Mouse (Mus musculus) G1E-ER4 (cell line): ENCODE data around the gene Brf1. TPM values are rescaled to one million over a fixed set of nuclear protein-coding genes. Genes with fewer than 3 reads are reported as not detected.

Source experiments
- GATA1 ChIP-seq: IDR thresholded peaks from one replicate; pipeline ENCODE4 v1.8.0; 2012; ENCODE audit warnings: low read length, inconsistent platforms
- polyA plus RNA-seq: library from polyadenylated mRNA; stranded (reverse); fragments of >175 nt; gene quantifications from 2 replicates; pipeline ENCODE4 v1.2.3, GENCODE M21; 2012

Gene Brf1
- polyA plus RNA-seq, 1 experiment = 40.2 TPM

DNA sequence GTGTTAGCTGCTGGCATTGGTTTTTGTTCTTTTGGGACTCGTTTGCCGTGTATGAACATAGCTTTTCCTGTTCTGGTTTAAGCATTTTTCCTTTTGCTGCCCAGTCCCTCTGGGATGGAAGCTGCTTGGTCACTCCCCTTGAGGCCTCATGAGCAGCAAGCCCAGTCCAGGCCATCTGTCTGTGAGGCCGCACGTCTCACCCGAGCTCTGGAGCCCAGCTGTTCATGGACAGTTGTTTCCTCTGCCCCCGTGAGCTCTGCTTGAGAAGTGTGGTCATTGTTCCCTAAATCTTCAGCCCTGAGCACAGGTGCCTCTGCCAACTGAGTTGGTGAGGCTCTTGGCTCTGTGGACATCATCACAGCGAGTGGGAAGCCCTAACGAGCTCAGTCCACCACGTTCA lies 28.4 kb upstream of the Brf1 start:
- TF ChIP-seq GATA1 = no peak

DNA sequence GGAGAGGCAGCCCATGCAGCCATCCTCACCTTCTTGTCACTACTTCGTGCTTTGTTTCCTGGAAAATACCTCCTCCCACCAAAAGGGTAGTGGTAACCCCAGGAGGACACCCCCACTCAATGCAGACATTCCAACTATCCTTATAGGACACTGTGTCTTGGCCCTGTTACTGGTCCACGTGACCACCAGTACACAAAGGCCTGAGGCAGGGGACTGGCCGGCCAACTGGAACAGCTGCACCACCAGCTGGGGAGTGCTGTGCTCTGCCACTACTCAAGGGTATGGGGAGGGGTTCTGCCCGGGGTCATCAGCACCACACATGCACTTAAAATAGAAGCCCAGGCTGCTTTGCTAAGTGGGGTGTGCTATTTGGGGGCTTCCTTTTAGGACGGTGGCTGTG lies 27.6 kb upstream of the Brf1 start:
- TF ChIP-seq GATA1 = no peak

DNA sequence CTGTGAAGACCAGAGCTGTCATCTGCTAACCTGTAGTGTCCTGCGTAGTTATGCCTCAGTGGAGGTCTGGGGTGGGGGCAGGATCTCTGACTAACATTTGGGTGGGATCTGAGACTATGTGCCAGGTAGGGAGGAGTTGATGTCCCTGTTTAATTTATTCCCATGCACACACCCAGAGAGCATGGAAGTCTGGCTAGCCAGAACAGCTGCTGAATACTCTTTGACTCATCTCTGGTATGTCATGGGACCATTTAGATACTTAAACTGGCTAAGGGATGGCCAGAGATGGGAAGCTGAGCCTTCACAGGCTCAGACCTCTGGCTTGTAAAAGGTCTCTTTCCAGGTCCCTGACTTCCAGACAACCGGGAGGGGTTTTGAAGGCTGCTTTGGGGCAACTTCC lies 27.0 kb upstream of the Brf1 start:
- no peak for TF ChIP-seq GATA1

DNA sequence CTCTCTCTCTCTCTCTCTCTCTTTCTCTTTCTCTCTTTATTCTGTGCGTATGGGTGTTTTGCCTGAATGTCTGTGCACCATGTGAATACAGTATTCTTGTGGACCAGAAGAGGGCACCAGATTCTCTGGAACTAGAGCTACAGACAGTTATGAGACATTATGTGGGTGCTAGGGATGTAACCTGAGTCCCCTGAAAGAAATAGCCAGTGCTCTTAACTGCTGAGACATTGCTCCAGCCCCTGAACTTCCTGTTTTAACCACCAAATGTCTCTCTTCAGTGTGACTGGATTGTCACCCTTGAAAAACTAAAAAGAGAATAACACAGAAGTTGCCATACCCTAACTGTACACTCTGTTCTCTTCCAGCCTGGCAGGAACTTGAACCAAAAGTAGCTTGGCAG lies 26.1 kb upstream of the Brf1 start:
- no peak for TF ChIP-seq GATA1

DNA sequence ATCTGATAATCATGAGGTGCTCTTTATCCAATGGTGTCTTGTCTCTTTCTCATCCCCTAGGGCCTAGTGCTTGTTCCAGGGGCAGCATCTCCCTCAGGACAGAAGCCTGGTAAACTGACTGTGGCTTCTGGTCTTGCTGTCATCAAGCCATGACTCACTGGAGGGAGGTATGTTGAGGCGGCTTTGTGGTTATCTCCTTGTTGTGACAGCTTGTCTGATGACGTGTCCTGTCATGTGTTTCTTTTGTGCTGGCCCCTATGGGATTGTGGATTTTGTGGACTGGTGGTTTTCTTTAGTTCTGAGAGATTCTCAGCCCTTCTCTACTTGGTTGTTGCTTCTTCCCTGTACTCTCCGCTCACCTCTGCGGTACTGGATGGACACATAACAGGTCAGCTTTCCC lies 22.6 kb upstream of the Brf1 start:
- no peak for TF ChIP-seq GATA1

DNA sequence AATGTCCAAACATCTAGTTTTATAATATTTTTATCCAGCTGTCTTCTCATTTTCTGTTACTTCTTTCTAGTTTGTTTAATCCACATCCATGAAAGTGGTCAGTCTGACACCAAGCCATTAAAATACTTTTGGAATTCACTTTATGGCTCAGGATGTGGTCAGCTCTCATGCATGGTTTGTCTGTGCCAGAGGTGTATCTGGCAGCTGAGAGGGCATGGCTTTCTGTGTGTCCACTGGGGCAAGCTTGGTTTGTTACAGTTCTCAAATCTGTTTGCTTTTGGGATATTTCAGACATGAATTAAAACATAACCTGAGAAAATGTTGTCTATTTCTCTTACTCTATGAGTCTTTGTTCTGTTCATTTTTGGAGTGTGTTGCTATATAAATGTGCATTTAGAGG lies 21.0 kb upstream of the Brf1 start:
- no peak for TF ChIP-seq GATA1

DNA sequence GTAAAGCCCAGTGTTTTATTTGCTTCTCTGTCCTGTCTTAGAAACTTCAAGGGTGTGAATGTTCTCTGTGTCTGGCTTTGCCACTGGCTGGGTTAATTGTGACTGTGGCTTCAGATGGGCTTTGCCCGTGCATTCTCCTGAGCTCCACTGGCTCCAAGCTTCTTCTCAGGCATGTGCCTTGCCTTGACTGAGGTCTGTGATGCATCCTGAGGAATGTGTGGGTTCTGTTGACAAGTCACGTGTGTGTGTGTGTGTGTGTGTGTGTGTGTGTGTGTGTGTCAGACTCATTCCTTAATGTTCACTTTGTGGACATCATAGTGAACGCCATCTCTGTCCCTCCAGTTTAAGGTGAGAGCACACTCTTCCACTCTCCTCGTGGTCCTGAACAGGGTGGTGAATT lies 18.3 kb upstream of the Brf1 start:
- no peak for TF ChIP-seq GATA1

DNA sequence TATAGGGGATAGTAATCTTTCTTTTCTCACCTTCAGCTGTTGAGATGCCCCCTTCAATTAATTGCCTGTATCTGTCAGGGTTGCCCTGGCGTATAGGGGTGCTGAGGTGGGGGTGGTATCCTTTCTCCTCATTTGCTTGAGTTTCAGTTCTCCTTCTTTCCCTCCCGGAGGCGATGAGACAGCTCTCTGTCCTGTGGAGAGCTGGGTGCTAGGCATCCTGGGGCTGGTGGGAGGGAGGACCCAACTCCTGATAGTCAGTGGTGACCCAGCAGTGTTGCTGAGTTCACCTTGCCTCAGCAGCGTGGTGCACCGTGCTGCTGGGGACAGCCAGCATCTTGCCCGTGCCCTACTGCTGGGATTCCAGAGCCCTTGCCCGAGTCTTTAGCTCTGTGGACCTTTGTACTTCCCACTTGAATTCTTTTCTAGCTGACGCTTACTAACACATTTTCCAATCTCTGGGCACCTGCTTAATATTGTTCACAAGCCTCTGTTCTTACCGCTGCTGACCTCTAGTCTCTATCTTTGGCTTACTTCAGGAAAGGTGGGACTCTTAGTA lies 17.0 kb upstream of the Brf1 start:
- TF ChIP-seq GATA1 = no peak

DNA sequence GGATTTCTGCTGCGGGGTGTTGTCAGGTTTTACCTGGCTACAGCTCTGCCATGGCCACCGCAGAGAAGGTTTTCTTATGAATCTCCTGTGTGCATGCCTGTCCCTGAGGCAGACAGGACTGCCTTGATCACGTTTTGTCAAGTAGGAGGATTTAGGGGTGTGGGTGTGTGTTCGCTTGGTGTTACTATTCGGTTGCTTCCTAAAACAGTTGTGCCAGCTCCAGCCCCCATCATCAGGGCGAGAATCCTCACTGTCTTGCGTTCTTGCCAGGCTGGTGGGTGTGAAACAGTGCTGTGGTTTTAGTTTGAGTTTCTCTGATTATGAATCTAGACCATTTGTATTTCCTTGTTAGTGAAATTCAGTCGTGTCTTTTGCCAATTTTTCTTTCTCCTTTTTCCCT lies 16.5 kb upstream of the Brf1 start:
- TF ChIP-seq GATA1 = no peak

DNA sequence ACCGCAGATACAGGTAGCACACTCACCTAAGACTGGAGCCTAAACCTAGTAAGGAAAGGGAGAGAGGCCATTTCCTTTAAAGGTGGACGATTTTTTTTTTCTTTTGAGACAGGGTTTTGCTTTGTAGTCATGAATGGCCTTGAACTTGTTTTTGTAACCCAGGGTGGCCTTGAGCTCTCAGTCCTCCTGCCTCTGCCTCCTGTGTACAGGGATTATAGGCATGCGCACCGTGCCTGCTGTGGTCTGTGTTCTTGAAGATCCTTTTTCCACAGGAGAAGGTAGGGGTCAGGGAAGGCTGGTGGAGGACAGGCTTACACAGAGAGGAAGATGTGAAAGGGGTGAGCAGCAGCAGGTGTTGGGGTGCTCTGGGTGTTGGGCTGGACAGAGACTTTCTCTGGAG lies 15.5 kb upstream of the Brf1 start:
- no peak for TF ChIP-seq GATA1

DNA sequence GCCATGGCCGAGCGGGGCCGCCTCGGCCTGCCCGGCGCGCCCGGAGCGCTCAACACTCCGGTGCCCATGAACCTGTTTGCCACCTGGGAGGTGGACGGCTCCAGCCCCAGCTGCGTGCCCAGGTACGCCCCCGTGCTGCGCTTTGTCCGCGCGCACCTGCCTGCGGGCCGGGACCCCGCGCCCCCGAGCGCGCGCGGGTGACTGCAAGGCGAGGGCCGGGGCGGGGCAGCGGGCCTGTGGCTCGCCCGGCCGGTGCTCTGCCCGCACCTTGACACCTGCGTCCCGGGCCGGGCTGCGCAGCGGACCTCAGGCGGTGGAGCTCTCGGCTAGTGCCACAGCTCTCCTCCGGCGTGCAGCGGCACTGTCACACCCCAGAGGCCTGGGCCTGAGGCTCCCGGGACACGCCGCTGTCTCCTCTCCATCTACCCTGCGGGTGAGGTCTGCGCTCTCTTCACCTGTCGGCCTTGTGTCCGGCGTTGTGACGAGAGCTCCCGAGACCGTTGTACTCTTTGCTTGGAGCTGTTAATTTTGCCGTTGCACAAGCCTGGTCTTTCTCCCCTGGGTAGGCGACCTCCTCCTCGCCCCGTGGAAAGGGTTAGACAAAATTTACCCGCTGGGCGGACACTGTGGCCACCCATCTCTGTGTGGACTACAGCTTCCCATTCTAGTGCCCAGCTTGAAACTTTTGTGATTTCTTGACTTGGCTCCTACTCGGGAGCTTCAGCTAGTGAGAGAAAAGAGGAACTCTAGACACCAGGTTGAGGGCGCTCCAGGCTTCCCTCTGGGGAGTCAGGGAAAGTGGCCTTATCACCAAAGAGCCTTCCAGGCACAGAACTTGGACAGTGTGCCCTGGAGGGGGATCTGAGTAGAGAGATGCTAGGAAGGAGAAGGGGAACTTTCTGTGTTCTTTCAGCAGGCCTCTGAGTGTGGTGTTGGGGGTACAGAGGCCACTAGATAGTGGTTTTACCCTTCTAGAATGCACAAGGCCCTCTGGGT lies 14.4 kb upstream of the Brf1 start:
- TF ChIP-seq GATA1 = no peak

DNA sequence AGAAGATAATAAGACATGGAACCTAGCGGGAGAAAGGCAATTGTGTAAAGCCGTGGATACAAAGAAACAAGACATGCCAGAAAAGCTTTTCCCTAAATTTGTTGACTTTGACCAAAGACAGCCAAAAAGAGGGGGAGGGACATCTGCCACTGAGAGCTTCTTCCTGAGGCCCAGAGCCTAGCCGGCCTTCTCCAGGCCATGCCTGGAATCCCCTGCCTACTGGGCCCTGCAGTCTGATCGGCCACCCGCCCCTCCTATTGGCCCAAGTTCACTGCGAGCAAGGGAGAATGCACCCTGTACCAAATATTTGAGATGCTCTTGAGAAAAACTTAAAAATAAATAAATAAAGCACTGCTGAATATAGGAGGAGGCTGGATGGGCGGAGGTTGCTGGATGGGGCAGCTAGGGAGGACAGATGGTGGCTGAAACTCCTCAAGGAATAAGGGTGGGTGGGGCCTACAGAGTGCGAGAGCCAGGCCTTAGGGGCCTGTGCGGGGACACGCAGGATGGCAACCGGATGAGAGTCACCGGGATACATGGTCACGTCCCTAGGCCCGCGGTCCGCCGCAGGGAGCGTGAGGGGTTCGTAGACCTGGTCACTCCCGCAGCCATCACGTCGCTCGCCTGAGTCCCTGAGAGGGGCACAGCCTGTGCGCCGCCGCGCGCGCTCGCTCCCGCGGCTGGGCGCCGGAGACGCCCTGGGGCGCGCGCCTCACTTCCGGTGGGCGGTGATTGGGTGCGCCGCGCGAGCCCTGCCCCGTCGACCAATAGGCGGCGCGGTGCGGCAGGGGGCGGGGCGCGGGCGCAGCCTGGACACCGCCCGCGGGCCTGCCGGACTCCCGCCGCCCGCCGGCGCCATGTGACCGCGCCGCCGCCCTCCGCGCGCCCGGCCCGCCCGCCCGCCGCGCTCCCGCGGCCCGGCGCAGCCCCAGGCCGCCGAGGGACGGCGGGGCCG lies 13.4 kb upstream of the Brf1 start, which contains the start of gene Pacs2:
TSS of gene Pacs2 (plus strand) at position 905 of the 955 bp plus-strand sequence.
- no peak for TF ChIP-seq GATA1

DNA sequence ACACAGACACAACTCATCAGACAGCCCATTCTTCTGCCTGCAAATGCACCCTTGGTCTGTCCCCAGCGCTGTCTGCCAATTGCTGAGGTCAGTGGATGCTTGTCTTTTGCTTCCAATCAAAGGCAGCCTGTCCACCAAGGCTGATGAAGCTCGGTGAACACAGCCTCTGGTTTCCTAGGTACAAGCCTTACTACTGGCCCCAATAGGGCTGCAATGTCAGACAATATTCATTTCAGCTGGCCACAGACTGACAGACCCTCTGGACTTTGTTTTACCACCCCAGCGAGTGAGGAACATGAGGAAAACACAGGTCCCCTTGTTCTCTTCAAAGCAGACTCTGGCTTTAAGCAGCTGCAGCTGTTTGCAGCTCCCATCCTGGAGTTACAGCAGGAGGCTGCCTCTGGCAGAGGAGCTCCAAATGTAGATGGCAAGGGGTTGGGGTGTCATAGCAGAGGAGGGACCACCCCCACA lies 12.6 kb upstream of the Brf1 start:
- TF ChIP-seq GATA1 = no peak

DNA sequence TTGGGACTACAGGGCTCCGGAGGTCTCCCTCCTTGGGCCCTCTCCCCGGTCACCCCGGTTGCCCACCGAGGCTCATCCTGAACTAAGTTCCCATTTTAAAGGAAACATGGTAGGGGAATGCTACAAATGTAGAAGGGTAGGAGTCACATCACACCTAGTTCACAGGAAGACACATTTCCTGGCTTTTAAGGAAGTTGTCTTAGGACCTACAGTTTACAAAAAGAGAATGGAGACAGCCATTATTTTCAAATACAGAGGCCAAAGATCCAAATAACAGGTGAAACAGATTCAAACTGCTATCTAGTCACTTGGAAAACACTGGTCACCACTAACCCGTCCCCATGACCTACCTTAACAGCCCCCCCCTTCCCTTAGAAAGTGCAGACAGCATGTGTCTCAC lies 11.9 kb upstream of the Brf1 start:
- TF ChIP-seq GATA1 = no peak

DNA sequence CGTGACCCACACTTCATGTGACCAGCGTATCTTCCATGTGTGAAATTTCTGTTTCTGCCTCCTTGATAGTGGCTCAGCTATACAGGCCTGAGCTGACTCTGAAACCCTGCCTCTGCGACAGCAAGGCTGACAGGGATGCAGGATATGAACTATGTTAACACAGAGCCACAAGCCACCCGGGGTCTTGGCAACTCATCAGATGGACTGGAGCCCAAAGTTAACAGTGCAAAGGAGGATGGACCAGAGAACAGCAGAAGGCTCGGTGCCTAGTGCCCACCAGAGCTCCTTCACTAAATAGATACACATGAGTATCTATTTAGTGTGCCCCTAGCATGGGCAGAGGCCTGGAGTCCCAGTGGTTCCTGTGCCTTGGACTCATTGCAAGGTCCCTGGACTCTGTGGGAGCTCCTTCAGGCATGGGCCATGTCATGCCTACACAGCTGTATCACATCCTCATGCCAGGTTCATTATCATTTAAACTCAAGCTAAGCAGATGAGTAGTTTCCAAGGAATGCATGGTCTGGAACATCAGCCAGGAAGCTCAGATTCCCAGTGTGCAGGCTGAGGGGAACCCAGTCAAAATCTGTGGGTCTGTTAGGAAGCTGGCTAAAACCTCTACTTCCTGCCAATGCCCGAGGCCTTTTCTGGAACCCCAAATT lies 11.3 kb upstream of the Brf1 start:
- no peak for TF ChIP-seq GATA1

DNA sequence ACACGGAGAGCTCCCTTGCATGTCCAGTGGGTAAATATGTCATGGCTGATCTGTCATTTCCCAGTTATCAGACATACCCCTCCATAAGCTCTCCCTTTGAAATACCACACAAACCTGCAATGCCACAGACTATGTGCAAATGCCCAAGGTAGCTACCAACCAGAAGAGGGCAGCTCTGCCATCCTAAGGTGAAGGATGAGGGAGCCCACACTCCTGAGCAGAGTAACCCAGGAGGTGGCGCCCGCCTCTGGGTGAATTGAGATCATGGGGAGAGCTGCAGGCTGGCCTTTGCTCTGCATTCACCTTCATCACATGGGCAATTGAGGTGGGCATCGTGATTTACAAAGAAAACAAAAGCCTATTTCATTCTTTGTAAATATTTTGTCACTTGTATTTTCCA lies 4.5 kb upstream of the Brf1 start:
- TF ChIP-seq GATA1 = no peak
